Mouse (Mus musculus) spleen, adult 2 months (tissue): ENCODE data around the gene Btg2. TPM values are rescaled to one million over a fixed set of nuclear protein-coding genes. Genes with fewer than 3 reads are reported as not detected.

Source experiments
- DNase-seq, 2 experiments: peaks; one replicate each; pipeline versions ENCODE4 v3.0.0 to v3.0.0-alpha.2; 2012 to 2021; ENCODE audit warnings: low spot score in 2 of 2, low read depth in 1 of 2
- H3K27ac ChIP-seq: fragments of 200-500 bp; 2 replicates; pipeline ENCODE4 v1.5.1; 2012; ENCODE audit warnings: low read length, inconsistent platforms; ENCODE audit not compliant: insufficient read depth
- H3K27me3 ChIP-seq: fragments of 200-500 bp; 2 replicates; pipeline ENCODE4 v1.6.1; 2012; ENCODE audit warnings: mild to moderate bottlenecking, moderate library complexity, low read length, inconsistent platforms; ENCODE audit not compliant: control insufficient read depth, insufficient read depth
- H3K36me3 ChIP-seq: fragments of 200-500 bp; 2 replicates; pipeline ENCODE4 v1.6.1; 2012; ENCODE audit warnings: mild to moderate bottlenecking, low read length, inconsistent platforms; ENCODE audit not compliant: control insufficient read depth, insufficient read depth
- H3K4me1 ChIP-seq: fragments of 200-500 bp; 2 replicates; pipeline ENCODE4 v1.6.1; 2011; ENCODE audit warnings: inconsistent platforms; ENCODE audit not compliant: control insufficient read depth, insufficient read depth, insufficient read length
- H3K4me3 ChIP-seq: fragments of 200-500 bp; 2 replicates; pipeline ENCODE4 v1.5.1; 2011; ENCODE audit warnings: mild to moderate bottlenecking, inconsistent platforms; ENCODE audit not compliant: insufficient read depth, insufficient read length; ENCODE audit errors: extremely low read depth
- CTCF ChIP-seq: fragments of 200-500 bp; IDR thresholded peaks from 2 replicates; pipeline ENCODE4 v1.5.1; 2011; ENCODE audit warnings: mild to moderate bottlenecking, inconsistent platforms; ENCODE audit not compliant: insufficient read depth, insufficient read length, insufficient replicate concordance; ENCODE audit errors: extremely low read depth
- POLR2A ChIP-seq: fragments of 200-500 bp; IDR thresholded peaks from 2 replicates; pipeline ENCODE4 v1.6.1; 2011; ENCODE audit warnings: low read depth, low read length, inconsistent platforms
- WGBS: fragments of 180-500 bp; shearing (Covaris S2); methylation state at CpG from one replicate; pipeline ENCODE4 v1.1.7; 2018; 5-methylcytosine and 5-hydroxymethylcytosine counted together
- polyA plus RNA-seq: library from polyadenylated mRNA; depleted of rRNA; stranded (reverse); fragments of >200 nt; gene quantifications from 2 replicates; pipeline ENCODE4 v1.2.3, GENCODE M21; 2012

Btg2 gene
- polyA plus RNA-seq, 1 experiment: 115 TPM

- no peaks in the 10 kb centered on the region for H3K27me3 ChIP-seq
- WGBS: 4% methylated on average over 5 of the region's 5 CpGs
- no peaks in the 10 kb centered on the region for H3K4me1 ChIP-seq
- peak in 1 of 2 experiments; percentile 63 for DNase-seq
- H3K36me3 ChIP-seq: no peaks in the 10 kb centered on the region
- no peak overlapping the region for H3K27ac ChIP-seq
- no peak overlapping the region for H3K4me3 ChIP-seq
- TF ChIP-seq POLR2A (no peak), CTCF (peak; percentile 63; the same call in 1 of the 2 replicates)
Observed at GRCm38 (mm10) chr1:134048759-134049158, 30.2 kb downstream of the Btg2 start.

- H3K27ac ChIP-seq: no peak overlapping the region
- H3K27me3 ChIP-seq: no peaks in the 10 kb centered on the region
- no peak overlapping the region for H3K4me3 ChIP-seq
- H3K36me3 ChIP-seq: no peaks in the 10 kb centered on the region
- WGBS: 85% methylated on average over 6 of the region's 6 CpGs
- TF ChIP-seq POLR2A (no peak), CTCF (no peak)
- DNase-seq: no peak
- no peaks in the 10 kb centered on the region for H3K4me1 ChIP-seq
Observed at GRCm38 (mm10) chr1:134047431-134047830, 31.5 kb downstream of the Btg2 start.

- Histone ChIP-seq H3K4me1 (no peaks in the 10 kb centered on the region), H3K4me3 (no peak overlapping the region), H3K27ac (no peak overlapping the region), H3K36me3 (no peaks in the 10 kb centered on the region), H3K27me3 (no peaks in the 10 kb centered on the region)
- DNase-seq: no peak
- TF ChIP-seq CTCF (no peak), POLR2A (no peak)
- WGBS: 32% methylated on average over 23 of the region's 23 CpGs
Observed at GRCm38 (mm10) chr1:134046387-134046786, 32.5 kb downstream of the Btg2 start.

- Histone ChIP-seq H3K4me3 (no peak overlapping the region), H3K36me3 (no peaks in the 10 kb centered on the region), H3K27me3 (no peaks in the 10 kb centered on the region), H3K27ac (no peak overlapping the region), H3K4me1 (no peaks in the 10 kb centered on the region)
- TF ChIP-seq POLR2A: no peak
- TF ChIP-seq CTCF: peak; percentile 63; the same call in 1 of the 2 replicates
- peak in 1 of 2 experiments; percentile 45 for DNase-seq
- WGBS: 4% methylated on average over 9 of the region's 9 CpGs
Observed at GRCm38 (mm10) chr1:134045971-134046370, 32.9 kb downstream of the Btg2 start.

GRCm38 (mm10) chr1:134044805-134045204, 34.1 kb downstream of the Btg2 start:
- DNase-seq: no peak
- TF ChIP-seq CTCF (no peak), POLR2A (no peak)
- Histone ChIP-seq H3K36me3 (no peaks in the 10 kb centered on the region), H3K27me3 (no peaks in the 10 kb centered on the region), H3K4me3 (no peak overlapping the region), H3K4me1 (no peaks in the 10 kb centered on the region), H3K27ac (no peak overlapping the region)
- WGBS: 89% methylated on average over 6 of the region's 6 CpGs

GRCm38 (mm10) chr1:134042341-134042740, 36.6 kb downstream of the Btg2 start:
- Histone ChIP-seq H3K4me1 (no peaks in the 10 kb centered on the region), H3K4me3 (no peak overlapping the region), H3K27ac (no peak overlapping the region), H3K36me3 (no peaks in the 10 kb centered on the region), H3K27me3 (no peaks in the 10 kb centered on the region)
- DNase-seq: no peak
- WGBS: 85% methylated on average over 1 of the region's 1 CpGs
- TF ChIP-seq POLR2A (no peak), CTCF (no peak)

- Histone ChIP-seq H3K36me3 (no peaks in the 10 kb centered on the region), H3K27ac (no peak overlapping the region), H3K27me3 (no peaks in the 10 kb centered on the region), H3K4me1 (no peaks in the 10 kb centered on the region), H3K4me3 (no peak overlapping the region)
- WGBS: 46% methylated on average over 2 of the region's 2 CpGs
- TF ChIP-seq CTCF (no peak), POLR2A (no peak)
- DNase-seq: no peak
Observed at GRCm38 (mm10) chr1:134041900-134042299, 37.0 kb downstream of the Btg2 start.
